In the genomic region with DNA sequence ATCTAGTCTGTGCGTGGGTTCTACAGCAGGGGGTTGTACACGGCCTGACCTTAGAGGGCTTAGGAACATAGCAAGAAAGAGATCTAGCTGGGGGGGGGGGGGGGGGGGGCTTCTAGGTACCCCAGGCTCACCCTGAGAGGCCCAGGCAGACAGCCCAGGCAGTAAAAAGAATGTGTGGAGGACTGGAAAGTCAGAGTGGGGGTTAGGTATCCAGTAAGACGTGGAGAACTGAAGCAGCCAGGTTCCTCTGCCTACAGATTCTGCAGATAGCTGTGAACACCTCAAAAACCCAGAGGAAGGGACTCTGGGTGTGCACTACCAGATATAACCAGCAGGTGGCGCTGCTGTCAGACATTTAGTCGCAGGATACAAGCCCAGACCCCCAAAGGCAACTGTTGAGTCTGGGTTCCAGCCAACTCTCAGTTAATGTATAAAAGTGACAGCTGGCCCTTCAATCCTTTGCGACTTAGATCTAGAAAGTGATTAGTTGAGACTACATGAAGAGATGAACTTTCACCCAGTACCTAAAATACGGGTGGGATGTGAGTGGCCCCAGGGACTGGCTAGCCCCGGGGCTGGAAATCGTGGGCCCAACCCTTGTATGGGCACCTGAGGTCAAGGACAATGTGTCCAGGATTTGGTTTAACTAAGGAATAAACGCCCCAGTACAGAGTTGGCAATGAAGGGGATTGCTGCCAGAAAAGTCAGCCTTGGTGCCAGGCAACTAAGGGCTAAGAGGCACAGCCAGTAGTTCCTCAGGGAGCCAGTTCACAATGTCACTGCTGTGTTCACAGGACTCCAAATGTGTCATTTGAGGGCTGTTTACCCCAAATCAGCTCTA, we compare ENCODE assay signal across 8 mouse cellular contexts.
DNase-seq lines count a peak whose midpoint lies in the region; ATAC-seq and TF ChIP-seq lines count a peak whose summit lies in the region.

No protein-coding gene starts in this region.

- DNase-seq in heart, adult 11 months: peak; percentile 93
- no peak for DNase-seq in heart, postnatal 25 days (ENCODE audit: low spot score)
- peak; percentile 94 for DNase-seq in embryo, embryonic 10 days (ENCODE audit: low spot score)
- DNase-seq in liver, adult 2 months (ENCODE audit: extremely low read depth, low read depth, low spot score): peak; percentile 49
- DNase-seq in testis, postnatal 14 days (ENCODE audit: low spot score): peak; percentile 74

- H3K79me2 ChIP-seq in liver, adult 2 months (ENCODE audit: control insufficient read depth, insufficient read depth, low read length): no peaks in the 10 kb centered on the region

- no peak overlapping the region for H3K27ac ChIP-seq in kidney, embryonic 14.5 days (ENCODE audit: low read depth, low read length)
- H3K27ac ChIP-seq in liver, adult 2 months (replicated peaks; ENCODE audit: insufficient read depth, low read depth, low read length): no peak overlapping the region
- no peak overlapping the region for H3K27ac ChIP-seq in neural tube, embryonic 12.5 days

- H3K36me3 ChIP-seq in kidney, embryonic 14.5 days (ENCODE audit: control insufficient read depth, insufficient read depth, low read length): peaks cover 7% of the 10 kb centered on the region; the same call in 1 of the 2 replicates
- H3K36me3 ChIP-seq in liver, adult 2 months (ENCODE audit: control insufficient read depth, insufficient read depth, low read length): no peaks in the 10 kb centered on the region
- H3K36me3 ChIP-seq in neural tube, embryonic 12.5 days: peaks cover 4% of the 10 kb centered on the region; the same call in 1 of the 2 replicates

- TF ChIP-seq CTCF in liver, adult 2 months (IDR thresholded peaks at IDR 0.05; ENCODE audit: low read depth, low read length): peak; percentile 75

- H3K4me1 ChIP-seq in kidney, embryonic 14.5 days (ENCODE audit: control insufficient read depth, insufficient read depth, low read length): peaks cover 5% of the 10 kb centered on the region; the same call in 1 of the 2 replicates
- no peaks in the 10 kb centered on the region for H3K4me1 ChIP-seq in liver, adult 2 months (ENCODE audit: control insufficient read depth, insufficient read depth, low read length)
- peaks cover 10% of the 10 kb centered on the region for H3K4me1 ChIP-seq in neural tube, embryonic 12.5 days

- no peaks in the 10 kb centered on the region for H3K27me3 ChIP-seq in kidney, embryonic 14.5 days (ENCODE audit: control insufficient read depth, insufficient read depth, low read length)
- no peaks in the 10 kb centered on the region for H3K27me3 ChIP-seq in liver, adult 2 months (ENCODE audit: control insufficient read depth, insufficient read depth, low read length)
- H3K27me3 ChIP-seq in neural tube, embryonic 12.5 days (replicated peaks): no peaks in the 10 kb centered on the region

- WGBS in kidney, embryonic 14.5 days: 26% methylated on average over 10 of the region's 10 CpGs
- WGBS in liver, adult 2 months: 10% methylated on average over 10 of the region's 10 CpGs
- 35% methylated on average over 10 of the region's 10 CpGs for WGBS in neural tube, embryonic 12.5 days

- H3K4me2 ChIP-seq in kidney, embryonic 14.5 days (replicated peaks; ENCODE audit: low read depth, low read length): no peak overlapping the region
- H3K4me2 ChIP-seq in neural tube, embryonic 12.5 days (replicated peaks): no peak overlapping the region

- no peak for TF ChIP-seq POLR2A in liver, adult 2 months (IDR thresholded peaks at IDR 0.05; ENCODE audit: extremely low read depth, insufficient read depth, low read length)

- H3K9me3 ChIP-seq in kidney, embryonic 14.5 days (ENCODE audit: control insufficient read depth, low read length): no peaks in the 10 kb centered on the region
- no peaks in the 10 kb centered on the region for H3K9me3 ChIP-seq in neural tube, embryonic 12.5 days

- intact Hi-C loops in heart, postnatal 25 days (cut with DNase I): loop anchor here (1.0 kb wide), 3 partner anchors 166 to 306 kb away; partner anchors contain the start of gene Ror2

- H3K9ac ChIP-seq in kidney, embryonic 14.5 days (ENCODE audit: low read depth, low read length): no peak overlapping the region
- no peak overlapping the region for H3K9ac ChIP-seq in liver, adult 2 months (ENCODE audit: low read depth, low read length)
- no peak overlapping the region for H3K9ac ChIP-seq in neural tube, embryonic 12.5 days

- no peak overlapping the region for H3K4me3 ChIP-seq in kidney, embryonic 14.5 days (ENCODE audit: low read length)
- H3K4me3 ChIP-seq in liver, adult 2 months (ENCODE audit: insufficient read depth, low read depth, low read length): no peak overlapping the region
- H3K4me3 ChIP-seq in neural tube, embryonic 12.5 days: no peak overlapping the region

- peak; percentile 69 for ATAC-seq in granulocyte monocyte progenitor cell, adult 5-6 weeks (replicated peaks; ENCODE audit: poor library complexity, severe bottlenecking)
- ATAC-seq in kidney, embryonic 14.5 days (ENCODE audit: low FRiP score, low TSS enrichment): peak; percentile 76
- peak; percentile 64; the same call in 1 of the 2 replicates for ATAC-seq in neural tube, embryonic 12.5 days (ENCODE audit: low FRiP score, low read depth)
